Mouse (Mus musculus): Measurements from ENCODE around the gene Mynn.

Gene Mynn

GRCm38 (mm10) chr3:30644207-30644606 lies 42.3 kb downstream of the Mynn start, which contains the start of gene Lrriq4:
Lrriq4 (plus strand) TSS chr3:30644507.
- no peak for DNase-seq (ENCODE audit: low spot score in 2 of 2)

GRCm38 (mm10) chr3:30646761-30647160 lies 44.9 kb downstream of the Mynn start:
- no peak for DNase-seq (ENCODE audit: low spot score in 2 of 2)

- DNase-seq (ENCODE audit: low spot score in 2 of 2) = no peak
Observed at GRCm38 (mm10) chr3:30647440-30648090, 45.7 kb downstream of the Mynn start, which contains the start of gene Lrrc34. Lrrc34 (minus strand) TSS chr3:30647869.

- DNase-seq (ENCODE audit: low spot score in 2 of 2) = no peak
Observed at GRCm38 (mm10) chr3:30648466-30648865, 46.6 kb downstream of the Mynn start.

- no peak for DNase-seq (ENCODE audit: low spot score in 2 of 2)
Observed at GRCm38 (mm10) chr3:30650062-30650841, 48.4 kb downstream of the Mynn start.

GRCm38 (mm10) chr3:30655937-30656336 lies 54.1 kb downstream of the Mynn start:
- no peak for DNase-seq (ENCODE audit: low spot score in 2 of 2)

- DNase-seq (ENCODE audit: low spot score in 2 of 2) = no peak
Observed at GRCm38 (mm10) chr3:30658486-30658885, 56.6 kb downstream of the Mynn start.
